Mouse (Mus musculus): ENCODE results near the gene Foxk2. TPM values are rescaled to one million over a fixed set of nuclear protein-coding genes. Genes with fewer than 3 reads are reported as not detected.

The Foxk2 gene
- polyA plus RNA-seq, 1 experiment from 2014 or later, result 2.3 TPM

DNA sequence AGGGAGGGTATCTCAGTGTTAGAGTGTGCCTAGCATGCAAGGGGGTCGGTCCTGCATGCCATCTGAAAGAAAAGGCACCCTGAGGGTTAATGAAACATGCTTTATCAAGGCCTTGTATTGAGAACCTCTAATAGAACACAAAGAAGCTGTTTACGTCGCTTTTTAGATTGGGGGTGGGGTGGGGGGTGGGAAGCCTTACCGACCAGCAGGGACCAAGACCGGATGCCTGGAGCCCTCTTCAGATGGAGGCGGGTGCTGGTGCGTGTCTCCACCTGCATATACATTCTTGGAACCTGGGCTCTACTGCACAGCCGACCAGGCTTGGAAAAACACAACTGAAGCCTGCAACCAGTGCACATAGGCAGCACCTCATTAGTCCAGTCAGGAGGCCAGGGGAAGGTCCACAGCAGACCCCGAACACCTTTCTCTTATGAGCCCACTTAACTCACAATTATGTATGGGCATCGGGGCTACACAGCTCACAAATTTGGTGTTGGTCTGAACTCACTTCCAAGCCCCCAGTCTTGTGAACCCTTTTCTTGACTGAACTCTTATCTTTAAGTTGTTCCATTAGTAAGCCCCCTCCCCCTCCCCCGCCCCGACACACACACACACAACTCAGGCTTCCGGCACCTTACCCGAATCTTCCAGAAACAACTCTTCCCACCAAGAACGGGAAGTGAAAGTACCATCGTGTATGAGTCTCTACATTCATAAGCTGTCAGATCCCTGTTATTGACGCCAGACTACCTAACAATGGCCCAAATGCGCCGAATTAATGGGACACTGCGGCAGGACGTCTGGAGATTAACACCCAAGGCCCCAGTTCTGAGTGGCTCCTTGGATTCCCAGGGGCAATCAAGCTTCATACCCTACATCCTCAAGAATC, 31.4 kb upstream of the Foxk2 start:
- H3K4me3 ChIP-seq (ENCODE audit: low read depth, low read length), result peak overlapping the region; percentile 85
- no peak for TF ChIP-seq EP300 (IDR thresholded peaks at IDR 0.05; ENCODE audit: low read depth)
- no peak for TF ChIP-seq CTCF (IDR thresholded peaks at IDR 0.05; ENCODE audit: low read depth)
- no peaks in the 10 kb centered on the region for H3K9me3 ChIP-seq (ENCODE audit: low read length)
- H3K27ac ChIP-seq (ENCODE audit: low read depth), result peak overlapping the region; percentile 93
- H3K27me3 ChIP-seq (ENCODE audit: insufficient read depth, low read length), result no peaks in the 10 kb centered on the region
- WGBS (ENCODE audit: insufficient replicate concordance), result 10% methylated on average over 21 of the region's 21 CpGs
- ATAC-seq (peak; percentile 51), DNase-seq (peak; percentile 26)
- peak overlapping the region; percentile 80 for H3K4me2 ChIP-seq (ENCODE audit: low read depth, low read length)
- peaks cover 34% of the 10 kb centered on the region for H3K4me1 ChIP-seq (ENCODE audit: insufficient read depth)
- peak overlapping the region; percentile 76 for H3K9ac ChIP-seq (replicated peaks)
- H3K36me3 ChIP-seq (replicated peaks; ENCODE audit: insufficient read depth, low read length), result peaks cover 39% of the 10 kb centered on the region

GRCm38 (mm10) chr11:121229018-121229439, 30.8 kb upstream of the Foxk2 start, which contains the start of gene Cybc1:
Gene Cybc1 (minus strand): TSS chr11:121229322.
- Histone ChIP-seq H3K4me2 (ENCODE audit: low read depth, low read length) (peak within 1 kb of the TSS; percentile 80), H3K27me3 (ENCODE audit: insufficient read depth, low read length) (no peaks in the 10 kb centered on the region), H3K4me3 (ENCODE audit: low read depth, low read length) (peak within 1 kb of the TSS; percentile 85), H3K9me3 (ENCODE audit: low read length) (no peaks in the 10 kb centered on the region), H3K4me1 (ENCODE audit: insufficient read depth) (peaks cover 40% of the 10 kb centered on the region), H3K27ac (ENCODE audit: low read depth) (peak within 1 kb of the TSS; percentile 93), H3K9ac (replicated peaks) (peak within 1 kb of the TSS; percentile 76), H3K36me3 (replicated peaks; ENCODE audit: insufficient read depth, low read length) (peaks cover 32% of the 10 kb centered on the region)
- peak; percentile 84 for DNase-seq
- TF ChIP-seq CTCF (IDR thresholded peaks at IDR 0.05; ENCODE audit: low read depth) (peak; percentile 30), EP300 (IDR thresholded peaks at IDR 0.05; ENCODE audit: low read depth) (peak; percentile 57)
- peak; percentile 91 for ATAC-seq
- WGBS (ENCODE audit: insufficient replicate concordance), result under 1% methylated on average over 23 of the region's 23 CpGs

DNA sequence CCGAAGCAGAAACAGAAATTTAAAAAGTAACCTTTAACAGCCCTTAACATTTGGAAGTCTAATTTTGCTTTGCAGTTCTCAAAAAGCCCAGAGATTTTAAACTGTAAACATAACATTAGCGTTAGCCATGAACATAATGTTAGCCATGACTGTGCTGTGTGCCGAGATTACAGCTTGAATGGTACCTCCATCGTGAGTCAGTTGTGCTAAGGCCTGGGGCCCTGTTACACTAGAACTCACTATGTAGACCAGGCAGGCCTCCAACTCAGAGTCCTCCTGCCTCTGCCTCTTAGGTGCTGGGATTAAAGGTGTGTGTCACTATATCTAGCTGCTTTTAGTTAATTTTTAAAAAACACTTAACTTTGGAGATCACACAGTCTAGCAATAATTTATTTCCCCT, 28.6 kb upstream of the Foxk2 start:
- H3K4me3 ChIP-seq (ENCODE audit: low read depth, low read length), result no peak overlapping the region
- H3K36me3 ChIP-seq (replicated peaks; ENCODE audit: insufficient read depth, low read length), result peaks cover 11% of the 10 kb centered on the region
- TF ChIP-seq EP300 (IDR thresholded peaks at IDR 0.05; ENCODE audit: low read depth), result no peak
- TF ChIP-seq CTCF (IDR thresholded peaks at IDR 0.05; ENCODE audit: low read depth), result no peak
- no peaks in the 10 kb centered on the region for H3K27me3 ChIP-seq (ENCODE audit: insufficient read depth, low read length)
- ATAC-seq, result no peak
- no peak overlapping the region for H3K4me2 ChIP-seq (ENCODE audit: low read depth, low read length)
- no peak overlapping the region for H3K9ac ChIP-seq (replicated peaks)
- 0 out of 2 replicates have a peak overlapping the region, but pooled peaks have one; percentile 31 for H3K27ac ChIP-seq (ENCODE audit: low read depth)
- H3K9me3 ChIP-seq (ENCODE audit: low read length), result no peaks in the 10 kb centered on the region
- 71% methylated on average over 4 of the region's 4 CpGs for WGBS (ENCODE audit: insufficient replicate concordance)
- no peak for DNase-seq
- peaks cover 60% of the 10 kb centered on the region for H3K4me1 ChIP-seq (ENCODE audit: insufficient read depth)

DNA sequence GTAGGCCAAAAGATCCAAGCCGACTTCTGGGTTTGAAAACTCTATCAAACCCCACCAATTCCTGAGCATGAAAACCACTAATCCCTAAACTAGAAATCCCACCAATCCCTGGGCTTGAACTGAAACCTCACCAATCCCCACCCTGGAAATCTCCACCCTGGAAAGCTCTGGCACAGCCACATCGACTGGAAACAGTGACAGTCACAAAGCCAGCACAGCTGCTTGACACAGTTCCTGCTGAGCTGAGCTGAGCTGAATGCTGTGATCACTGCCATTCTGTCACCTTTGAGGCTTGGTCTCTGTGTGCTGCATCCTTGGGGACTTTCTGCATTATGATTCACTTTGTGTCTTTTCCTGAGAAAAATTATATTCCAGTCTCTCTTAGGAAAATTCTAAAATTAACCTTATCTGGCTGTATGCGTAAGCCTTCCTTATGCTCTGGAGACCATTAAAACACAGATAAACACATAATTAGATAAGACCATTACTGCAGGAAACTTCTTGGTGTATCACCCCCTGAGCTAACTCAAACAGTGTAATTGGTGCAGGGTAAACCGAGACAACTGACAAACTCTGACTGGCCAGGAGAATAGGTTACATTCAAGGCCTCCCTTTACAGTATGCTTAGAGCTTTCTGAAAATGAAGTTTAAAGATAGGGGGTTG, 28.0 kb upstream of the Foxk2 start:
- Histone ChIP-seq H3K36me3 (replicated peaks; ENCODE audit: insufficient read depth, low read length) (peaks cover 5% of the 10 kb centered on the region), H3K27ac (ENCODE audit: low read depth) (0 out of 2 replicates have a peak overlapping the region, but pooled peaks have one; percentile 1), H3K4me1 (ENCODE audit: insufficient read depth) (peaks cover 62% of the 10 kb centered on the region), H3K4me2 (ENCODE audit: low read depth, low read length) (no peak overlapping the region; the same call in 1 of the 2 replicates), H3K9ac (replicated peaks) (0 out of 2 replicates have a peak overlapping the region, but pooled peaks have one; percentile 22), H3K9me3 (ENCODE audit: low read length) (no peaks in the 10 kb centered on the region), H3K27me3 (ENCODE audit: insufficient read depth, low read length) (no peaks in the 10 kb centered on the region), H3K4me3 (ENCODE audit: low read depth, low read length) (no peak overlapping the region)
- DNase-seq (no peak), ATAC-seq (no peak)
- TF ChIP-seq EP300 (IDR thresholded peaks at IDR 0.05; ENCODE audit: low read depth) (0 out of 2 replicates have a peak, but pooled peaks have one; percentile 19), CTCF (IDR thresholded peaks at IDR 0.05; ENCODE audit: low read depth) (no peak)
- WGBS (ENCODE audit: insufficient replicate concordance), result 47% methylated on average over 4 of the region's 4 CpGs

DNA sequence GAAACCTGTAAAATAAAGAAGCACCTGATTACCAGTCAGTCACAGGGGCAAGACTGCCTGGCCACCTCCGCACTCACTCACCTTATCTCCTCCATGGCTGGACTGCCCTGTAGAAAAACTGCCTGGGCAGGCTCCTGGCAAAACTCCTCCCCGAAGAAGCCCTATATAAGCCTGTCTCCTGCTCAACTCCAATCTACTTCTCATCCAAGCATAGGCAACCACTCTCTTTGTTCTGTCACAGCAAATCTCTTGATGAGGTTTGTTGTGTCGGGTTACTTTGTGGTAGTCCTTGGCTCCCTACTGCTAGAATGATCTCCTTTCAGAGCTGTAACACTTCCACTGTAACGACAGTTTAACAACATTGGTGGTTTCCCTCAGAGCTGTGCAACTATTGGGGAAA, 27.1 kb upstream of the Foxk2 start:
- no peak overlapping the region for H3K27ac ChIP-seq (ENCODE audit: low read depth)
- DNase-seq (no peak), ATAC-seq (no peak)
- peaks cover 57% of the 10 kb centered on the region for H3K4me1 ChIP-seq (ENCODE audit: insufficient read depth)
- no peaks in the 10 kb centered on the region for H3K9me3 ChIP-seq (ENCODE audit: low read length)
- TF ChIP-seq EP300 (IDR thresholded peaks at IDR 0.05; ENCODE audit: low read depth) (no peak), CTCF (IDR thresholded peaks at IDR 0.05; ENCODE audit: low read depth) (no peak)
- WGBS (ENCODE audit: insufficient replicate concordance), result 39% methylated on average over 4 of the region's 4 CpGs
- H3K4me3 ChIP-seq (ENCODE audit: low read depth, low read length), result no peak overlapping the region
- H3K4me2 ChIP-seq (ENCODE audit: low read depth, low read length), result no peak overlapping the region
- 0 out of 2 replicates have a peak overlapping the region, but pooled peaks have one; percentile 12 for H3K9ac ChIP-seq (replicated peaks)
- H3K27me3 ChIP-seq (ENCODE audit: insufficient read depth, low read length), result no peaks in the 10 kb centered on the region
- H3K36me3 ChIP-seq (replicated peaks; ENCODE audit: insufficient read depth, low read length), result no peaks in the 10 kb centered on the region

All from liver, postnatal 0 days (tissue).